8 mouse cellular contexts compared by ENCODE assay signal in the genomic region with DNA sequence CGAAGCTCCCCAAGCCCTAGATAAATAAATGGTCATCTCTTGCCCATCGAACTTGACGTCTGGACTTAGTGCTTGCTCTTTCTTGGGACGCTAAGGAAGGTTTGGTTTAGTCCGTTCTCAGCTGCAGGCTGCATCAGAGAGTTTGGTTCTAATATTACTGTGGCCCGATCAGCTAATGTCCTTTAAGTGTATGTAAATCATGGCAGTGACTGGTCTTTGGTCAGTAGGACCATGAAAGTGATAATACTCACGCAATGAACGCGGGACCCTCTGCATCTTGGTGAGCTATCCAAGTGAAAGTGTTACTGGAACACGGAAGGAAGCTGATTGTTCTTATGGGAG. TPM values are rescaled to one million over a fixed set of nuclear protein-coding genes. Genes with fewer than 3 reads are reported as not detected.
DNase-seq lines count a peak whose midpoint lies in the region; ATAC-seq and TF ChIP-seq lines count a peak whose summit lies in the region.

No protein-coding gene starts in this region.

- H3K4me3 ChIP-seq in spleen, adult 2 months (ENCODE audit: extremely low read depth, insufficient read depth, insufficient read length), result peak overlapping the region; percentile 98
- peak overlapping the region; percentile 96 for H3K4me3 ChIP-seq in limb, embryonic 15.5 days
- peak overlapping the region; percentile 86 for H3K4me3 ChIP-seq in stomach, postnatal 0 days (ENCODE audit: low read depth, low read length)

- H3K27me3 ChIP-seq in spleen, adult 2 months (ENCODE audit: control insufficient read depth, insufficient read depth, low read length), result no peaks in the 10 kb centered on the region
- no peaks in the 10 kb centered on the region for H3K27me3 ChIP-seq in limb, embryonic 15.5 days
- H3K27me3 ChIP-seq in stomach, postnatal 0 days (ENCODE audit: control insufficient read depth, insufficient read depth, low read length), result no peaks in the 10 kb centered on the region

- WGBS in spleen, adult 2 months, result under 1% methylated on average over 10 of the region's 10 CpGs
- WGBS in limb, embryonic 15.5 days, result 1% methylated on average over 10 of the region's 10 CpGs
- WGBS in stomach, postnatal 0 days, result under 1% methylated on average over 10 of the region's 10 CpGs

- peaks cover 2% of the 10 kb centered on the region; the same call in 1 of the 2 replicates for H3K36me3 ChIP-seq in spleen, adult 2 months (ENCODE audit: control insufficient read depth, insufficient read depth, low read length)
- H3K36me3 ChIP-seq in limb, embryonic 15.5 days, result peaks cover 5% of the 10 kb centered on the region; the same call in 1 of the 2 replicates
- H3K36me3 ChIP-seq in stomach, postnatal 0 days (ENCODE audit: control insufficient read depth, insufficient read depth, low read length), result no peaks in the 10 kb centered on the region; the same call in 1 of the 2 replicates

- DNase-seq in embryo, embryonic 10.5 days (ENCODE audit: low spot score), result peak; percentile 10
- no peak for DNase-seq in embryo, embryonic 11 days
- DNase-seq in spleen, adult 2 months (ENCODE audit: low read depth in 1 of 2, low spot score in 2 of 2), result no peak
- DNase-seq in spleen, postnatal 4 days (ENCODE audit: low spot score in 2 of 2), result no peak
- no peak for DNase-seq in stomach, postnatal 0 days (ENCODE audit: low spot score)
- no peak for DNase-seq in gastrocnemius, postnatal 25 days
- DNase-seq in left cerebral cortex, postnatal 10 days (ENCODE audit: extremely low spot score in 1 of 2, low spot score in 2 of 2), result no peak

- intact Hi-C loops in left cerebral cortex, postnatal 10 days (cut with DNase I), result no loop called here

- TF ChIP-seq EP300 in stomach, postnatal 0 days (optimal IDR thresholded peaks at IDR 0.05), result no peak

- ATAC-seq in limb, embryonic 15.5 days (ENCODE audit: insufficient number of reproducible peaks, low FRiP score, low TSS enrichment, low read depth), result no peak
- no peak for ATAC-seq in stomach, postnatal 0 days (ENCODE audit: low FRiP score, low TSS enrichment)

- no peak for TF ChIP-seq POLR2A in spleen, adult 2 months (IDR thresholded peaks at IDR 0.05; ENCODE audit: low read depth, low read length)

- peaks cover 2% of the 10 kb centered on the region; the same call in 1 of the 2 replicates for H3K4me1 ChIP-seq in spleen, adult 2 months (ENCODE audit: control insufficient read depth, insufficient read depth, insufficient read length)
- H3K4me1 ChIP-seq in limb, embryonic 15.5 days, result peaks cover 13% of the 10 kb centered on the region
- H3K4me1 ChIP-seq in stomach, postnatal 0 days (replicated peaks; ENCODE audit: control insufficient read depth, insufficient read depth), result peaks cover 4% of the 10 kb centered on the region; the same call in 1 of the 2 replicates

- H3K9me3 ChIP-seq in limb, embryonic 15.5 days, result no peaks in the 10 kb centered on the region
- no peaks in the 10 kb centered on the region for H3K9me3 ChIP-seq in stomach, postnatal 0 days (ENCODE audit: control insufficient read depth, low read length)

- H3K9ac ChIP-seq in limb, embryonic 15.5 days, result peak overlapping the region; percentile 95
- H3K9ac ChIP-seq in stomach, postnatal 0 days (ENCODE audit: low read length), result peak overlapping the region; percentile 98

- no peak for TF ChIP-seq CTCF in spleen, adult 2 months (IDR thresholded peaks at IDR 0.05; ENCODE audit: extremely low read depth, insufficient read depth, insufficient read length, insufficient replicate concordance)
- no peak for TF ChIP-seq CTCF in stomach, postnatal 0 days (IDR thresholded peaks at IDR 0.05; ENCODE audit: low read depth)

- H3K4me2 ChIP-seq in limb, embryonic 15.5 days, result peak overlapping the region; percentile 67
- H3K4me2 ChIP-seq in stomach, postnatal 0 days (replicated peaks; ENCODE audit: low read depth), result peak overlapping the region; percentile 76

- peak overlapping the region; percentile 77 for H3K27ac ChIP-seq in spleen, adult 2 months (ENCODE audit: insufficient read depth, low read length)
- H3K27ac ChIP-seq in limb, embryonic 15.5 days, result peak overlapping the region; percentile 83
- H3K27ac ChIP-seq in stomach, postnatal 0 days (replicated peaks), result peak overlapping the region; percentile 90

RNA-seq across cellular contexts. Expression of a gene that starts 0.5 kb away (rescaled TPM):
- polyA plus RNA-seq in spleen, adult 2 months (2012; rRNA removed), result 5.1 and 6.6 TPM in 2 replicates
- 157 and 165 TPM in 2 replicates for polyA plus RNA-seq in limb, embryonic 15.5 days (2015; fragmentation: Nextera tagmentation; extraction: Ambion mirVana)
- 137 TPM in 2 replicates for polyA plus RNA-seq in stomach, postnatal 0 days (2015; fragmentation: Nextera tagmentation; extraction: Ambion mirVana)
- total RNA-seq in gastrocnemius, postnatal 25 days (2021), result 100 to 1,000 TPM in 1 of 2 experiments, 10 to 100 TPM in 1; 92.3 to 104 TPM
- 10 to 100 TPM; 78.1 to 82.1 TPM for total RNA-seq in left cerebral cortex, postnatal 10 days (2021)

RNA-seq across cellular contexts. Expression of a gene that starts 9.3 kb away (rescaled TPM):
- polyA plus RNA-seq in spleen, adult 2 months (2012; rRNA removed), result 6.4 TPM in 2 replicates
- 22.7 and 25.2 TPM in 2 replicates for polyA plus RNA-seq in limb, embryonic 15.5 days (2015; fragmentation: Nextera tagmentation; extraction: Ambion mirVana)
- 5.0 and 5.1 TPM in 2 replicates for polyA plus RNA-seq in stomach, postnatal 0 days (2015; fragmentation: Nextera tagmentation; extraction: Ambion mirVana)
- total RNA-seq in gastrocnemius, postnatal 25 days (2021), result 10 to 100 TPM; 89.2 TPM
- 10 to 100 TPM; 76.1 to 83.2 TPM for total RNA-seq in left cerebral cortex, postnatal 10 days (2021)

Comparison
In these comparisons a context has a peak if more than half of its experiments do, and no peak if none do; other contexts are left out.
1. RNA of a gene that starts 0.5 kb away (polyA plus RNA-seq): 157 to 165 TPM in limb, embryonic 15.5 days and 137 TPM in stomach, postnatal 0 days; 5.1 to 6.6 TPM in spleen, adult 2 months; every median in the first group is over 10 times any median in the second.
2. Peak in every context shown above with its lines, with median percentiles within 50 percentile points of each other: H3K27ac ChIP-seq and H3K4me3 ChIP-seq.